Mouse (Mus musculus) liver, embryonic 13.5 days (tissue): ENCODE measurements at regions not wholly inside any gene's neighbourhood (a gene's known extent, or its start where the extent isn't known, plus 50 kb on each side); places are given as distances from the start of the nearest gene placed in this dataset.

Experiments used
- ATAC-seq: fragments of 200-750 bp; cut with Nextera tagmentation; 2 replicates; pipeline ENCODE4 v1.8.0; 2017; ENCODE audit warnings: low read depth, mild to moderate bottlenecking, moderate number of reproducible peaks, moderate library complexity
- DNase-seq: peaks from one replicate; pipeline ENCODE4 v3.0.0; 2022
- H3K27ac ChIP-seq: fragments of 300-500 bp; sonication (generic); 2 replicates; pipeline ENCODE4 v1.5.1; 2015; ENCODE audit warnings: moderate library complexity, mild to moderate bottlenecking, inconsistent platforms
- H3K27me3 ChIP-seq: fragments of 300-500 bp; sonication (generic); 2 replicates; pipeline ENCODE4 v1.6.1; 2015; ENCODE audit warnings: mild to moderate bottlenecking, inconsistent platforms
- H3K36me3 ChIP-seq: fragments of 300-500 bp; sonication (generic); 2 replicates; pipeline ENCODE4 v1.6.1; 2015; ENCODE audit warnings: mild to moderate bottlenecking, inconsistent platforms
- H3K4me1 ChIP-seq: fragments of 300-500 bp; sonication (generic); replicated peaks from 2 replicates; pipeline ENCODE4 v1.6.1; 2015; ENCODE audit warnings: inconsistent platforms
- H3K4me2 ChIP-seq: fragments of 300-500 bp; sonication (generic); 2 replicates; pipeline ENCODE4 v1.6.1; 2015; ENCODE audit warnings: inconsistent platforms, mild to moderate bottlenecking, moderate library complexity
- H3K4me3 ChIP-seq: fragments of 300-500 bp; sonication (generic); replicated peaks from 2 replicates; pipeline ENCODE4 v1.5.1; 2015; ENCODE audit warnings: mild to moderate bottlenecking, inconsistent platforms
- H3K9ac ChIP-seq: fragments of 300-500 bp; sonication (generic); 2 replicates; pipeline ENCODE4 v1.6.1; 2015; ENCODE audit warnings: mild to moderate bottlenecking, inconsistent platforms
- H3K9me3 ChIP-seq: fragments of 300-500 bp; sonication (generic); replicated peaks from 2 replicates; pipeline ENCODE4 v1.6.1; 2016; ENCODE audit warnings: inconsistent platforms
- WGBS: fragments of 180-500 bp; shearing (Covaris S2); methylation state at CpG from one replicate; pipeline ENCODE4 v1.1.7; 2015; ENCODE audit not compliant: insufficient replicate concordance; 5-methylcytosine and 5-hydroxymethylcytosine counted together

GRCm38 (mm10) chr3:118062569-118062968, 193.8 kb upstream of the Snx7 start:
- no peaks in the 10 kb centered on the region for H3K27me3 ChIP-seq
- no peaks in the 10 kb centered on the region for H3K9me3 ChIP-seq
- no peak overlapping the region for H3K27ac ChIP-seq
- H3K4me1 ChIP-seq = no peaks in the 10 kb centered on the region
- no peak overlapping the region for H3K4me3 ChIP-seq
- no peak overlapping the region for H3K9ac ChIP-seq
- DNase-seq (no peak), ATAC-seq (no peak)
- H3K4me2 ChIP-seq = no peak overlapping the region
- no peaks in the 10 kb centered on the region for H3K36me3 ChIP-seq
- 72% methylated on average over 1 of the region's 1 CpGs for WGBS

DNA sequence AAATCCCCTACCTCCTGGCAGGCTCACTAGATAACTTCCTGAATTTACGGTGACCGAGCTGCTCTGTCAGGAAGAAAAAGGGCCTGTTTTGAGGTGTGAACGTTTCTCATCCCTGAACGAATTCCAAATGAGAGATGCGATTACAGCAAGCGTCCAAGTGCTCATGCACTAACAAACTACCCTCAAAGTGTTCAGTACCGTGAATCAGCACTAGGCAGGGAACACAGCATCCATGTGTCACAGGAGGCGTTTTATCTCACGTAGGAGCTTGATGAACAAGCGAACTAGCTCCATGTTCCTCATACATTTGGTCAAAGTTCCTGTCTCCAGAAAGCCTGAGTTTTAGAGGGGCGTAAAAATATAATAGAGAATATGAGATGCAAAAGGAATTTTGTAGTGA, 178.3 kb upstream of the Snx7 start:
- Histone ChIP-seq H3K9ac (no peak overlapping the region), H3K36me3 (no peaks in the 10 kb centered on the region), H3K9me3 (no peaks in the 10 kb centered on the region), H3K4me3 (no peak overlapping the region), H3K4me2 (no peak overlapping the region), H3K27ac (no peak overlapping the region), H3K4me1 (no peaks in the 10 kb centered on the region), H3K27me3 (no peaks in the 10 kb centered on the region)
- DNase-seq (no peak), ATAC-seq (no peak)
- 78% methylated on average over 11 of the region's 11 CpGs for WGBS

- ATAC-seq (no peak), DNase-seq (no peak)
- 74% methylated on average over 11 of the region's 11 CpGs for WGBS
- no peaks in the 10 kb centered on the region for H3K27me3 ChIP-seq
- H3K4me2 ChIP-seq = no peak overlapping the region
- H3K36me3 ChIP-seq = no peaks in the 10 kb centered on the region
- H3K4me1 ChIP-seq = no peaks in the 10 kb centered on the region
- no peaks in the 10 kb centered on the region for H3K9me3 ChIP-seq
- H3K4me3 ChIP-seq = no peak overlapping the region
- no peak overlapping the region for H3K9ac ChIP-seq
- no peak overlapping the region for H3K27ac ChIP-seq
Measured at GRCm38 (mm10) chr3:118046536-118046935, 177.8 kb upstream of the Snx7 start.

GRCm38 (mm10) chr3:118036501-118036900, 167.8 kb upstream of the Snx7 start:
- H3K9ac ChIP-seq = no peak overlapping the region
- H3K9me3 ChIP-seq = no peaks in the 10 kb centered on the region
- no peaks in the 10 kb centered on the region for H3K4me1 ChIP-seq
- H3K27ac ChIP-seq = no peak overlapping the region
- H3K4me3 ChIP-seq = no peak overlapping the region
- no peak for ATAC-seq
- H3K36me3 ChIP-seq = no peaks in the 10 kb centered on the region
- H3K27me3 ChIP-seq = no peaks in the 10 kb centered on the region
- 75% methylated on average over 7 of the region's 7 CpGs for WGBS
- no peak overlapping the region for H3K4me2 ChIP-seq
- no peak for DNase-seq

- no peaks in the 10 kb centered on the region for H3K4me1 ChIP-seq
- no peak overlapping the region for H3K27ac ChIP-seq
- H3K9ac ChIP-seq = no peak overlapping the region
- 69% methylated on average over 4 of the region's 4 CpGs for WGBS
- ATAC-seq = no peak
- no peaks in the 10 kb centered on the region for H3K9me3 ChIP-seq
- no peak overlapping the region for H3K4me2 ChIP-seq
- no peaks in the 10 kb centered on the region for H3K27me3 ChIP-seq
- H3K36me3 ChIP-seq = no peaks in the 10 kb centered on the region
- DNase-seq = no peak
- H3K4me3 ChIP-seq = no peak overlapping the region
Measured at GRCm38 (mm10) chr3:117995401-117995800, 126.7 kb upstream of the Snx7 start.

- 76% methylated on average over 3 of the region's 3 CpGs for WGBS
Measured at GRCm38 (mm10) chr3:117994110-117994509, 125.4 kb upstream of the Snx7 start.

GRCm38 (mm10) chr3:117990561-117990960, 121.8 kb upstream of the Snx7 start:
- H3K27me3 ChIP-seq = no peaks in the 10 kb centered on the region
- DNase-seq = no peak
- no peak overlapping the region for H3K9ac ChIP-seq
- H3K4me2 ChIP-seq = no peak overlapping the region
- H3K36me3 ChIP-seq = no peaks in the 10 kb centered on the region
- no peak overlapping the region for H3K4me3 ChIP-seq
- ATAC-seq = no peak
- 76% methylated on average over 2 of the region's 2 CpGs for WGBS
- no peak overlapping the region for H3K27ac ChIP-seq
- H3K4me1 ChIP-seq = no peaks in the 10 kb centered on the region
- H3K9me3 ChIP-seq = no peaks in the 10 kb centered on the region

More at GRCm38 (mm10) chr3:117994110-117994509, 125.4 kb upstream of the Snx7 start:
- ATAC-seq = no peak
- Histone ChIP-seq H3K4me2 (no peak overlapping the region), H3K4me3 (no peak overlapping the region), H3K9me3 (no peaks in the 10 kb centered on the region), H3K27ac (no peak overlapping the region), H3K4me1 (no peaks in the 10 kb centered on the region), H3K27me3 (no peaks in the 10 kb centered on the region), H3K9ac (no peak overlapping the region), H3K36me3 (no peaks in the 10 kb centered on the region)
- no peak for DNase-seq

DNA sequence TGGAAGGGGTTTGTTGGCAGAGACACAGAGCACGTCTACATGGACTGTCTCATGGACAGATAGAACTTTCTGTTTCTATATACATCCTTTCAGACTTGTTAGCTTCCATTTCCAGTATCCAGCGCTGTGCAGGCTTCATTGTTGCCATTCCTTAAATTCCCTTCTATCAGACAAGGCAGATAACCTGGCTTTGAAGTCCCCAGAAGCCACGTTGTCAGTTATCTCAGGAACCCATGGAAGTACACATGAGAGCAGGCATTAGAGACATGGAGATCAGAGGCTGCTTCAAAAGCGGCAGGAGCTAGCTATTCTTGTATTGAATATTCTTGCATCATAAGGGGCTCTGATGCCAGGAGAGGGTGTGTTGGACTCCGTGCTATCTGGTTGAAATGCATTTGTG, 119.7 kb upstream of the Snx7 start:
- no peak overlapping the region for H3K4me3 ChIP-seq
- no peak for ATAC-seq

DNA sequence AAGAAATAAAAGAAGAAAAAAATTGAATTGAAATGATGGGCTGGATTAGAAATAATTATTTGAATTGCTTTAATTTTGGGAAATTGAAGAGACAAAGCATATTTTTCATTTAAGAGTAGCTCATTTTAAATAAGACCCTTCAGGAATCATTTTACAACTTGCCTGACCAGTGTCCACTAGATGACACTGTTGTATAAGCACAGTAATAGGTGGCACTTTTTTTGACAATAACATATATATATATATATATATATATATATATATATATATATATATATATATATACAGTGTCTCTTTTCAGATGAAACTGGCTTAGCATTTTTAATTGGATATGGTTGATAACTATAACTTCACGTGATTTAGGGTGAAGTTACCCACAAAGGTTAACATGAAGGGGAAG, 106.9 kb upstream of the Snx7 start:
- Histone ChIP-seq H3K4me3 (no peak overlapping the region), H3K9ac (no peak overlapping the region), H3K36me3 (no peaks in the 10 kb centered on the region), H3K27ac (no peak overlapping the region), H3K4me2 (no peak overlapping the region), H3K4me1 (no peaks in the 10 kb centered on the region), H3K9me3 (no peaks in the 10 kb centered on the region), H3K27me3 (no peaks in the 10 kb centered on the region)
- WGBS = 36% methylated on average over 1 of the region's 1 CpGs
- DNase-seq = no peak
- no peak for ATAC-seq

More for the DNA sequence above, 119.7 kb upstream of the Snx7 start:
- WGBS = 39% methylated on average over 5 of the region's 5 CpGs
- Histone ChIP-seq H3K4me2 (no peak overlapping the region), H3K9ac (no peak overlapping the region), H3K27me3 (no peaks in the 10 kb centered on the region), H3K9me3 (no peaks in the 10 kb centered on the region), H3K36me3 (no peaks in the 10 kb centered on the region), H3K4me1 (no peaks in the 10 kb centered on the region), H3K27ac (no peak overlapping the region)
- no peak for DNase-seq

- WGBS = 62% methylated on average over 5 of the region's 5 CpGs
- Histone ChIP-seq H3K4me1 (no peaks in the 10 kb centered on the region), H3K27me3 (no peaks in the 10 kb centered on the region), H3K4me3 (no peak overlapping the region), H3K9me3 (no peaks in the 10 kb centered on the region), H3K36me3 (no peaks in the 10 kb centered on the region), H3K27ac (no peak overlapping the region), H3K4me2 (no peak overlapping the region), H3K9ac (no peak overlapping the region)
- ATAC-seq = no peak
- DNase-seq = no peak
Measured at GRCm38 (mm10) chr3:117968805-117969204, 100.1 kb upstream of the Snx7 start.

DNA sequence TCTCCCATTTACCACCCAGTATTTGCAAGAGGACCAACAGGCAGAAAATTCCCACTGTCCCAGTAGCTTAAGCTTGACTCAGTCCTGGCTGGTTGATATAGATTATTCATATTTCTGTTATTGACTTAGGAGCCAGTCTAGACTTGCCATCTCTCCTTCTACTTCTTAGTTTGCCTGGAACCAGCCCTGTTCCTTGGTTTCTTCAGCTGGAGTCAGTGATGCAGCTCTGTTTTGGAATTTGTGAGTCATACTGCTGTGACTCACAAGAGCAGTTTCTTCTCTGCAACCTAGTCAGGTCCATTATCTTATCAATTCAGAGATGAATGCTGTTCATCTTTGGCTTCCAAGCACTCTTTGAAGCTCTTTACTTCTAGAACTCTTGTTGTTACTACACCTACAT, 69.7 kb upstream of the Snx7 start:
- DNase-seq = no peak
- H3K27me3 ChIP-seq = no peaks in the 10 kb centered on the region
- ATAC-seq = no peak
- H3K4me1 ChIP-seq = no peaks in the 10 kb centered on the region
- no peak overlapping the region for H3K27ac ChIP-seq
- H3K4me2 ChIP-seq = no peak overlapping the region
- no peaks in the 10 kb centered on the region for H3K9me3 ChIP-seq
- no peaks in the 10 kb centered on the region for H3K36me3 ChIP-seq
- no peak overlapping the region for H3K4me3 ChIP-seq
- H3K9ac ChIP-seq = no peak overlapping the region

GRCm38 (mm10) chr3:117927527-117927926, 58.8 kb upstream of the Snx7 start:
- WGBS = 69% methylated on average over 1 of the region's 1 CpGs
- no peak overlapping the region for H3K4me2 ChIP-seq
- H3K27ac ChIP-seq = no peak overlapping the region
- no peak for ATAC-seq
- H3K9me3 ChIP-seq = no peaks in the 10 kb centered on the region
- no peak for DNase-seq
- no peaks in the 10 kb centered on the region for H3K36me3 ChIP-seq
- no peak overlapping the region for H3K4me3 ChIP-seq
- H3K27me3 ChIP-seq = no peaks in the 10 kb centered on the region
- no peaks in the 10 kb centered on the region for H3K4me1 ChIP-seq
- H3K9ac ChIP-seq = no peak overlapping the region
